In genomic region chr7:29465736-29466135, GRCm38 (mm10) we compare ENCODE assay signal across 17 mouse cellular contexts. TPM values are rescaled to one million over a fixed set of nuclear protein-coding genes. Genes with fewer than 3 reads are reported as not detected.
DNase-seq lines count a peak whose midpoint lies in the region; ATAC-seq and TF ChIP-seq lines count a peak whose summit lies in the region.
"Had no signal": no experiment of that assay in that cellular context is flagged by ENCODE, and none has a peak within 500 bp of the region (broad histone marks: within the 10 kb centered on the region; RNA-seq: fewer than 3 reads in every experiment).

No protein-coding gene starts in this region.

- no peak for DNase-seq in embryonic facial prominence, embryonic 10.5 days (ENCODE audit: low spot score)
- peak; percentile 72 for DNase-seq in hindbrain, postnatal 0 days (ENCODE audit: low spot score)
- no peak for DNase-seq in neural tube, embryonic 10.5 days (ENCODE audit: extremely low spot score, low spot score)
- DNase-seq: adrenal gland, postnatal 10 days; cerebellum, adult 11-12 months; cerebellum, adult 9-11 months; gastrocnemius, postnatal 36 days; heart, adult 18-20 months; heart, postnatal 10 days; heart, postnatal 4 days had no signal

- H3K4me3 ChIP-seq in embryonic facial prominence, embryonic 13.5 days = no peak overlapping the region
- H3K4me3 ChIP-seq in embryonic facial prominence, embryonic 10.5 days = no peak overlapping the region
- H3K4me3 ChIP-seq in hindbrain, postnatal 0 days (ENCODE audit: low read length) = no peak overlapping the region
- no peak overlapping the region for H3K4me3 ChIP-seq in hindbrain, embryonic 12.5 days
- no peak overlapping the region for H3K4me3 ChIP-seq in neural tube, embryonic 15.5 days (replicated peaks)
- H3K4me3 ChIP-seq: forebrain, embryonic 13.5 days; heart, embryonic 10.5 days; intestine, embryonic 15.5 days had no signal

- H3K27ac ChIP-seq in embryonic facial prominence, embryonic 13.5 days = peak overlapping the region; percentile 57; the same call in 1 of the 2 replicates
- H3K27ac ChIP-seq in embryonic facial prominence, embryonic 10.5 days (replicated peaks) = no peak overlapping the region
- H3K27ac ChIP-seq in hindbrain, postnatal 0 days = peak overlapping the region; percentile 80
- H3K27ac ChIP-seq in hindbrain, embryonic 12.5 days = no peak overlapping the region
- H3K27ac ChIP-seq in neural tube, embryonic 15.5 days (replicated peaks) = peak overlapping the region; percentile 29; the same call in 1 of the 2 replicates
- H3K27ac ChIP-seq: forebrain, embryonic 13.5 days; heart, embryonic 10.5 days; intestine, embryonic 15.5 days had no signal

- 78% methylated on average over 4 of the region's 4 CpGs for WGBS in embryonic facial prominence, embryonic 13.5 days
- 89% methylated on average over 4 of the region's 4 CpGs for WGBS in embryonic facial prominence, embryonic 10.5 days
- WGBS in hindbrain, postnatal 0 days = 55% methylated on average over 4 of the region's 4 CpGs
- 81% methylated on average over 4 of the region's 4 CpGs for WGBS in hindbrain, embryonic 12.5 days
- 74% methylated on average over 4 of the region's 4 CpGs for WGBS in neural tube, embryonic 15.5 days

- ATAC-seq in embryonic facial prominence, embryonic 13.5 days (ENCODE audit: insufficient number of reproducible peaks, insufficient read depth, low FRiP score, low TSS enrichment, low read depth) = no peak
- peak; percentile 69 for ATAC-seq in hindbrain, postnatal 0 days
- ATAC-seq in hindbrain, embryonic 12.5 days (ENCODE audit: low FRiP score) = no peak
- ATAC-seq in neural tube, embryonic 15.5 days (ENCODE audit: low FRiP score) = no peak
- ATAC-seq in granulocyte monocyte progenitor cell, adult 5-6 weeks (replicated peaks; ENCODE audit: poor library complexity, severe bottlenecking) = no peak
- ATAC-seq: forebrain, embryonic 13.5 days; intestine, embryonic 15.5 days had no signal

- H3K4me1 ChIP-seq in embryonic facial prominence, embryonic 13.5 days = peaks cover 40% of the 10 kb centered on the region
- peaks cover 43% of the 10 kb centered on the region for H3K4me1 ChIP-seq in embryonic facial prominence, embryonic 10.5 days
- H3K4me1 ChIP-seq in hindbrain, postnatal 0 days (ENCODE audit: insufficient read depth, low read length) = peaks cover 53% of the 10 kb centered on the region
- peaks cover 14% of the 10 kb centered on the region; the same call in 1 of the 2 replicates for H3K4me1 ChIP-seq in hindbrain, embryonic 12.5 days
- peaks cover 44% of the 10 kb centered on the region for H3K4me1 ChIP-seq in neural tube, embryonic 15.5 days

- H3K27me3 ChIP-seq in embryonic facial prominence, embryonic 13.5 days = no peaks in the 10 kb centered on the region
- H3K27me3 ChIP-seq in embryonic facial prominence, embryonic 10.5 days (replicated peaks; ENCODE audit: low read depth, poor library complexity, severe bottlenecking) = no peaks in the 10 kb centered on the region
- no peaks in the 10 kb centered on the region for H3K27me3 ChIP-seq in hindbrain, postnatal 0 days (ENCODE audit: insufficient read depth, low read length)
- no peaks in the 10 kb centered on the region for H3K27me3 ChIP-seq in hindbrain, embryonic 12.5 days
- H3K27me3 ChIP-seq in neural tube, embryonic 15.5 days (replicated peaks) = no peaks in the 10 kb centered on the region
- H3K27me3 ChIP-seq: forebrain, embryonic 13.5 days; intestine, embryonic 15.5 days had no signal

- no peak overlapping the region for H3K9ac ChIP-seq in embryonic facial prominence, embryonic 13.5 days
- H3K9ac ChIP-seq in hindbrain, postnatal 0 days (replicated peaks; ENCODE audit: low read length) = no peak overlapping the region
- H3K9ac ChIP-seq in hindbrain, embryonic 12.5 days = no peak overlapping the region
- no peak overlapping the region for H3K9ac ChIP-seq in neural tube, embryonic 15.5 days (replicated peaks)
- H3K9ac ChIP-seq: forebrain, embryonic 13.5 days; intestine, embryonic 15.5 days had no signal

- TF ChIP-seq CTCF in hindbrain, postnatal 0 days (IDR thresholded peaks at IDR 0.05; ENCODE audit: low read depth) = no peak

- H3K36me3 ChIP-seq in embryonic facial prominence, embryonic 13.5 days = no peaks in the 10 kb centered on the region
- no peaks in the 10 kb centered on the region for H3K36me3 ChIP-seq in embryonic facial prominence, embryonic 10.5 days (replicated peaks)
- H3K36me3 ChIP-seq in hindbrain, postnatal 0 days (ENCODE audit: insufficient read depth, low read length) = no peaks in the 10 kb centered on the region
- no peaks in the 10 kb centered on the region for H3K36me3 ChIP-seq in hindbrain, embryonic 12.5 days
- no peaks in the 10 kb centered on the region for H3K36me3 ChIP-seq in neural tube, embryonic 15.5 days
- H3K36me3 ChIP-seq: heart, embryonic 10.5 days; intestine, embryonic 15.5 days had no signal

- no peak overlapping the region for H3K4me2 ChIP-seq in embryonic facial prominence, embryonic 13.5 days
- H3K4me2 ChIP-seq in hindbrain, postnatal 0 days (ENCODE audit: low read depth, low read length) = no peak overlapping the region
- H3K4me2 ChIP-seq in hindbrain, embryonic 12.5 days (replicated peaks) = no peak overlapping the region
- H3K4me2 ChIP-seq in neural tube, embryonic 15.5 days = no peak overlapping the region
- H3K4me2 ChIP-seq: forebrain, embryonic 13.5 days; intestine, embryonic 15.5 days had no signal

- H3K9me3 ChIP-seq in embryonic facial prominence, embryonic 13.5 days = no peaks in the 10 kb centered on the region
- H3K9me3 ChIP-seq in embryonic facial prominence, embryonic 10.5 days = no peaks in the 10 kb centered on the region
- no peaks in the 10 kb centered on the region for H3K9me3 ChIP-seq in hindbrain, postnatal 0 days (ENCODE audit: low read length)
- no peaks in the 10 kb centered on the region for H3K9me3 ChIP-seq in hindbrain, embryonic 12.5 days (replicated peaks)
- H3K9me3 ChIP-seq in neural tube, embryonic 15.5 days (replicated peaks) = no peaks in the 10 kb centered on the region
- H3K9me3 ChIP-seq: forebrain, embryonic 13.5 days; heart, embryonic 10.5 days; intestine, embryonic 15.5 days had no signal

RNA-seq across cellular contexts. Expression of gene Sipa1l3, which starts 52.7 kb away (rescaled TPM):
- 21.5 and 23.9 TPM in 2 replicates for polyA plus RNA-seq in embryonic facial prominence, embryonic 13.5 days (2015; fragmentation: Nextera tagmentation; extraction: Ambion mirVana)
- polyA plus RNA-seq in embryonic facial prominence, embryonic 10.5 days (2016; fragmentation: Nextera tagmentation; extraction: Ambion mirVana) = 9.2 and 10.5 TPM in 2 replicates
- total RNA-seq in hindbrain, postnatal 0 days (2014; rRNA removed) = 108 and 110 TPM in 2 replicates
- 15.2 and 19.7 TPM in 2 replicates for polyA plus RNA-seq in hindbrain, postnatal 0 days (2015; fragmentation: Nextera tagmentation; extraction: Ambion mirVana)
- 15.9 and 18.3 TPM in 2 replicates for polyA plus RNA-seq in hindbrain, embryonic 12.5 days (2016; fragmentation: Nextera tagmentation; extraction: Ambion mirVana)
- 20.7 and 22.2 TPM in 2 replicates for polyA plus RNA-seq in neural tube, embryonic 15.5 days (2015; fragmentation: Nextera tagmentation; extraction: Ambion mirVana)
- 39.4 and 43.1 TPM in 2 replicates for total RNA-seq in granulocyte monocyte progenitor cell, adult 5-6 weeks (2014; fragmentation: Nextera tagmentation)
- 5.8 and 6.2 TPM in 2 replicates for total RNA-seq in granulocyte monocyte progenitor cell, adult 5-6 weeks (2017)

Comparison
In these comparisons a context has a peak if more than half of its experiments do, and no peak if none do; other contexts are left out.
1. H3K27ac ChIP-seq: peak in embryonic facial prominence, embryonic 13.5 days (single experiment), hindbrain, postnatal 0 days (single experiment) and neural tube, embryonic 15.5 days (single experiment); none in embryonic facial prominence, embryonic 10.5 days (single experiment) and hindbrain, embryonic 12.5 days (single experiment).